Mouse (Mus musculus) intestine, embryonic 15.5 days (tissue): ENCODE data around the gene Pax7. TPM values are rescaled to one million over a fixed set of nuclear protein-coding genes. Genes with fewer than 3 reads are reported as not detected.

Source experiments
- ATAC-seq: fragments of 200-750 bp; cut with Nextera tagmentation; 2 replicates; pipeline ENCODE4 v1.8.0; 2017; ENCODE audit warnings: moderate TSS enrichment, moderate library complexity
- H3K27ac ChIP-seq: fragments of 300-500 bp; sonication (generic); 2 replicates; pipeline ENCODE4 v1.5.1; 2015; ENCODE audit warnings: mild to moderate bottlenecking, inconsistent platforms
- H3K27me3 ChIP-seq: fragments of 300-500 bp; sonication (generic); replicated peaks from 2 replicates; pipeline ENCODE4 v1.6.1; 2015; ENCODE audit warnings: inconsistent platforms
- H3K36me3 ChIP-seq: fragments of 300-500 bp; sonication (generic); 2 replicates; pipeline ENCODE4 v1.6.1; 2015; ENCODE audit warnings: inconsistent platforms
- H3K4me1 ChIP-seq: fragments of 300-500 bp; sonication (generic); replicated peaks from 2 replicates; pipeline ENCODE4 v1.6.1; 2015; ENCODE audit warnings: inconsistent platforms
- H3K4me2 ChIP-seq: fragments of 300-500 bp; sonication (generic); replicated peaks from 2 replicates; pipeline ENCODE4 v1.6.1; 2015; ENCODE audit warnings: mild to moderate bottlenecking, inconsistent platforms
- H3K4me3 ChIP-seq: fragments of 300-500 bp; sonication (generic); replicated peaks from 2 replicates; pipeline ENCODE4 v1.5.1; 2015; ENCODE audit warnings: inconsistent platforms
- H3K9ac ChIP-seq: fragments of 300-500 bp; sonication (generic); 2 replicates; pipeline ENCODE4 v1.6.1; 2015; ENCODE audit warnings: inconsistent platforms
- H3K9me3 ChIP-seq: fragments of 300-500 bp; sonication (generic); 2 replicates; pipeline ENCODE4 v1.6.1; 2016; ENCODE audit warnings: inconsistent platforms
- WGBS: fragments of 180-500 bp; shearing (Covaris S2); methylation state at CpG from one replicate; pipeline ENCODE4 v1.1.7; 2015; 5-methylcytosine and 5-hydroxymethylcytosine counted together
- polyA plus RNA-seq: library from polyadenylated mRNA; unstranded; fragments of >200 nt; fragmentation: Nextera tagmentation; extraction: Ambion mirVana; gene quantifications from 2 replicates; pipeline ENCODE4 v1.2.1, GENCODE M21; 2015

Gene Pax7
- polyA plus RNA-seq, 1 experiment from 2014 or later = not detected

DNA sequence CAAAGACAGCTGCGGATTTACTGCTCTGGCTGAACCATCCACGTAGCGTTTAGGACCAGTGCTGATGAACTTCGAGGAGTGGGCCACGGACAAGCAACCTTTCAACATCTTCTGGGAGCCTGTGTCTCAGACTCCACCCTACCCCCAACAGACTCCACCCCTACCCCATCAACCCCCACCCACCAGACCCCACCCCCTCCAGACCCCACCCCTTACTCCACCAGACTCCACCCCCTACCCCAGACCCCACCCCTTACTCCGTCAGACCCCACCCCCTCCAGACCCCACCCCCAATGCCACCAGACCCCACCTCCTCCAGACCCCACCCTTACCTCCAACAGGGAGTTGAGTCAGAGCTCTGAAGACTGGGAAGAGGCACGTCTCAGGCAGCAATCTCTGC is 10.1 kb upstream of the Pax7 start:
- ATAC-seq = no peak
- no peak overlapping the region for H3K9ac ChIP-seq
- no peak overlapping the region for H3K27ac ChIP-seq
- peaks cover 58% of the 10 kb centered on the region for H3K27me3 ChIP-seq
- no peaks in the 10 kb centered on the region for H3K4me1 ChIP-seq
- no peaks in the 10 kb centered on the region for H3K36me3 ChIP-seq
- no peaks in the 10 kb centered on the region for H3K9me3 ChIP-seq
- no peak overlapping the region for H3K4me2 ChIP-seq
- 7% methylated on average over 7 of the region's 7 CpGs for WGBS
- no peak overlapping the region for H3K4me3 ChIP-seq

DNA sequence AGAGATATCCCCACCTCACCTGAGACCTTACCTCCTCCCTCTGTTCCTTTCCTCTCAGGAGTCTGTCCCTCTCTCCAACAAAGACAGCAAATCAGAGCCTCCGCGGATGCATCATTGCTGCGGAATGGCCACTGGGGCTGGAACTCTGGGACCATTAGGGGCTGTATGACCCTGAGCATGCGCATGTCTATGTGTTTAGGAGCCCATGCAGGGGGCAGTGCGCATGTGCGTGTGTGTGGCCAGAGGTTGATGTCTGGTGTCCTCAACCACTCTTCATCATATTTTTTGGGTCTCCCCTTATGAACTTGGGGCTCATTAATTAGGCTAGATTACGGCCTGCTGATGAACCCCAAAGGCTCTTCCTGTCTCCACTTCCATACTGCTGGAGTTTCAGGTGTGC is 9.6 kb upstream of the Pax7 start:
- Histone ChIP-seq H3K9me3 (no peaks in the 10 kb centered on the region), H3K9ac (no peak overlapping the region), H3K4me1 (no peaks in the 10 kb centered on the region), H3K4me3 (no peak overlapping the region), H3K27ac (no peak overlapping the region), H3K4me2 (no peak overlapping the region), H3K36me3 (no peaks in the 10 kb centered on the region), H3K27me3 (peaks cover 60% of the 10 kb centered on the region)
- WGBS = 64% methylated on average over 7 of the region's 7 CpGs
- no peak for ATAC-seq

DNA sequence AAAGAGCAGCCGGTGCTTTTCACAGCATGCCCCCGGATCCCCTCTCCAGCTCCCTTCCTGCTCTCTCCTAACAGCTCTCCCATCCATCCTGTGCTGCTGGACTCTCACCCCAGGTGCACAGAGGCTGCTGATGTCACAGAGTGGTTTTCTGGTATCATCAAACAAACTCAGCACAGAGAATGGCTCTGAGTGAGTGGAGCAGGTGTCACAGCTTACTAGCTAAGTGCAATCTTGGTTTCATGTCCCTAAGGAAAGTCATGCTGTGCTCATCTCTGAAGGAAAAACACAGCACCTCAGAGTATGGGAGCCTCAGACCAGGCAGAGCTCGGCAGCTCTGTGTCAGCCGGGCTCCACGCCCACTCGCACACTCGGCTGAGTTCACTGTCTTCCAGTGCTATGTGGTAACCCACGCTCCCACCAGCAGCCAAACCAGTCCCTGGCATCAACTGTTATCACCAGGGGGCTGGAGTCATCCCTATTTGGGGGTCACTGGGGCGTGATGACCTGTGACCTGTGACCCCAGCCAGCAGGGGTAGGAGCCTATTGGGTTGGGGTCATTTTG is 7.7 kb upstream of the Pax7 start:
- H3K27me3 ChIP-seq = peaks cover 76% of the 10 kb centered on the region
- ATAC-seq = no peak

GRCm38 (mm10) chr4:139840442-139840841 is 7.1 kb upstream of the Pax7 start:
- H3K36me3 ChIP-seq = no peaks in the 10 kb centered on the region
- H3K27me3 ChIP-seq = peaks cover 79% of the 10 kb centered on the region
- no peak overlapping the region for H3K4me3 ChIP-seq
- ATAC-seq = no peak
- H3K4me2 ChIP-seq = no peak overlapping the region
- no peaks in the 10 kb centered on the region for H3K9me3 ChIP-seq
- no peak overlapping the region for H3K9ac ChIP-seq
- no peak overlapping the region for H3K27ac ChIP-seq
- WGBS = 70% methylated on average over 4 of the region's 4 CpGs
- H3K4me1 ChIP-seq = no peaks in the 10 kb centered on the region

More for the DNA sequence above, 7.7 kb upstream of the Pax7 start:
- no peak overlapping the region for H3K4me2 ChIP-seq
- no peaks in the 10 kb centered on the region for H3K4me1 ChIP-seq
- no peak overlapping the region for H3K4me3 ChIP-seq
- H3K9me3 ChIP-seq = no peaks in the 10 kb centered on the region
- no peaks in the 10 kb centered on the region for H3K36me3 ChIP-seq
- H3K9ac ChIP-seq = no peak overlapping the region
- WGBS = 53% methylated on average over 9 of the region's 9 CpGs
- no peak overlapping the region for H3K27ac ChIP-seq

DNA sequence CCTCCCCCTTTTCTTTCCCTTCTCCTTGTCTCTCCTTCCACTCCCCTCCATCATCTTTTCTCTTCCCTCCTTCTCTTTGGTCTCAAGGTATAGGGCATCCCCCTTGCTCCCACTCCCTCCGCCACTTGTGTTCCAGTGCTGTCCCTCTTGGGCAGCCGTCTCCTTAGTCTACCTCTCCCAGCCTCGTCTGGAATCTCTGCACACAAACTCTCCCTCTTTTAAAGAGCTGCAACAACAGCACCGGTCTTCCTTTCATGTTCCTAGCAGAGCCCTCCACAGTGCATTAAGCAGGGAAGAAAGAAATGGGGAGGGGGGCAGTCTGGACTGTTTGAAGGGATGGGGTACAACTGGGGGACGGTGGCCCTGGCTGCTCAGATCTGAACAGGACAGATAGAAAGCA is 3.4 kb upstream of the Pax7 start:
- 4% methylated on average over 5 of the region's 5 CpGs for WGBS
- peaks cover 99% of the 10 kb centered on the region for H3K27me3 ChIP-seq
- no peaks in the 10 kb centered on the region for H3K36me3 ChIP-seq
- no peak overlapping the region for H3K9ac ChIP-seq
- H3K27ac ChIP-seq = no peak overlapping the region
- no peak for ATAC-seq
- no peak overlapping the region for H3K4me2 ChIP-seq
- no peak overlapping the region for H3K4me3 ChIP-seq
- H3K4me1 ChIP-seq = 0 out of 2 replicates have a peak, but pooled peaks cover 4% of the 10 kb centered on the region
- H3K9me3 ChIP-seq = no peaks in the 10 kb centered on the region

DNA sequence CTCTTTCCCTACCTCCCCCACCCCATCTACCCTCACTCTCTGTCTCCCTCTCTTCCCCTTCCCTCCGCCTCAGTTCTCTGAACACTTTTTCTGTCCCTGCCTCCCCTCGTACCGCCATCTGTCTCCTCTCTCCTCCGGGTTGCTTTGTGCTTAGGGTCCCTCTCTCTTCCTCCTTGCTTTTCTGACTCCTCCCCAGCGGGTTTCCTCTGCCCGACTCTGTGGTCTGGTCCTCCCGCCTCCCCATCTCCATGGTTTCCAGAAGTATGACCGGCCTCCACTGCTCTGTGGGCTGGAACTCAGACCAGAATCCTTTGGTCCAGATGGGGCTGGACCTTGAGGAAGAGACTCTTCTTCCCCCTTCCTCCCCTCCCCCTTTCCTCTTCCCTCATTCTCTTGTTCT is 2.9 kb upstream of the Pax7 start:
- Histone ChIP-seq H3K27ac (no peak overlapping the region), H3K4me1 (0 out of 2 replicates have a peak, but pooled peaks cover 4% of the 10 kb centered on the region)
- no peak for ATAC-seq

GRCm38 (mm10) chr4:139833817-139834401 is 581 bp upstream of the Pax7 start:
- no peak overlapping the region for H3K4me2 ChIP-seq
- no peak for ATAC-seq
- no peaks in the 10 kb centered on the region for H3K9me3 ChIP-seq
- H3K9ac ChIP-seq = no peak overlapping the region
- H3K4me1 ChIP-seq = 0 out of 2 replicates have a peak, but pooled peaks cover 4% of the 10 kb centered on the region
- no peak overlapping the region for H3K27ac ChIP-seq
- H3K27me3 ChIP-seq = peaks cover 100% of the 10 kb centered on the region
- H3K4me3 ChIP-seq = no peak overlapping the region
- WGBS = 4% methylated on average over 17 of the region's 17 CpGs
- H3K36me3 ChIP-seq = no peaks in the 10 kb centered on the region

More for the DNA sequence above, 2.9 kb upstream of the Pax7 start:
- WGBS = 1% methylated on average over 8 of the region's 8 CpGs
- Histone ChIP-seq H3K4me2 (no peak overlapping the region), H3K9ac (no peak overlapping the region), H3K27me3 (peaks cover 100% of the 10 kb centered on the region), H3K36me3 (no peaks in the 10 kb centered on the region), H3K4me3 (no peak overlapping the region), H3K9me3 (no peaks in the 10 kb centered on the region)

- peak overlapping the region; percentile 19; the same call in 1 of the 2 replicates for H3K4me2 ChIP-seq
- 0 out of 2 replicates have a peak, but pooled peaks cover 4% of the 10 kb centered on the region for H3K4me1 ChIP-seq
- no peak overlapping the region for H3K9ac ChIP-seq
- H3K27me3 ChIP-seq = peaks cover 99% of the 10 kb centered on the region
- ATAC-seq = no peak
- H3K27ac ChIP-seq = no peak overlapping the region
- no peaks in the 10 kb centered on the region for H3K9me3 ChIP-seq
- under 1% methylated on average over 54 of the region's 55 CpGs for WGBS
- no peaks in the 10 kb centered on the region for H3K36me3 ChIP-seq
- H3K4me3 ChIP-seq = 0 out of 2 replicates have a peak overlapping the region, but pooled peaks have one; percentile 1
Measured at GRCm38 (mm10) chr4:139832281-139833035, 870 bp downstream of the Pax7 start.

DNA sequence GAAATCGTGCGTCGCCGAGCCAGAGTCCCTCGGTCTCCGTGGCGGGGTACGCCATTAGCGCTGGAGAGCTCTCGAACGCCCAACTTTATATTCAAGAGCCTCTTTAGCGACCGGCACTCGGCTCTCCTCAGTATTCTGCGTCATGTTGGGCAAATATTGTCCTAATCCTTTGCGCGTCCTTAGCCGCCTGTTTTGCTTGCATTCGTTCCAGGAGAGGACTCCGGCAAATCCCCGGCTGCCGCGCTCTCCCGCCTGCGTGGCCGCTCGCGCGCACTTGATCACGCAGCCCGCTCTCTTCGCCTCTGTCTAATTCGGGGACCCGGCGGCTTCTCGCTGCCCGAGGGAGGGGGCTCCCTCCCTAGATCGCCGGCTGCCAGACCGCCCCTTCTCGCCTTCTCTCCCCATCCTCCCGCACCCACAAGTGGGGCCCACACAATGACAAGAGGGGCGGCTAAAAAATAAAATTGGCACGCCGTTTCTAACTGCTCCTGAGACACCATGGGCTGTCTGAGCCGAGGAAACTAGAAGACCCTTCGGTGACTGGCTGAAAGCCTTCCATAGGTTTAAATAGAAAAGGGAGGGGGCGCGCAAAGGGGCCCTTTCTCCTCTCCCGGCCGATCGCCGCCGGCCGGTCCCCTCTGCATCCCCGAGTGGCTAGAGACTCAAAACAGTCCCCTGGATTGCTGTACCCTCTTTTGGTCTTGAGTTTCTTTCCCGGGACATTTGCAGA is 1.7 kb downstream of the Pax7 start:
- Histone ChIP-seq H3K27me3 (peaks cover 99% of the 10 kb centered on the region), H3K27ac (no peak overlapping the region), H3K36me3 (no peaks in the 10 kb centered on the region), H3K4me1 (0 out of 2 replicates have a peak, but pooled peaks cover 4% of the 10 kb centered on the region), H3K9ac (no peak overlapping the region), H3K9me3 (no peaks in the 10 kb centered on the region), H3K4me2 (no peak overlapping the region), H3K4me3 (no peak overlapping the region)
- WGBS = under 1% methylated on average over 57 of the region's 57 CpGs
- ATAC-seq = no peak

DNA sequence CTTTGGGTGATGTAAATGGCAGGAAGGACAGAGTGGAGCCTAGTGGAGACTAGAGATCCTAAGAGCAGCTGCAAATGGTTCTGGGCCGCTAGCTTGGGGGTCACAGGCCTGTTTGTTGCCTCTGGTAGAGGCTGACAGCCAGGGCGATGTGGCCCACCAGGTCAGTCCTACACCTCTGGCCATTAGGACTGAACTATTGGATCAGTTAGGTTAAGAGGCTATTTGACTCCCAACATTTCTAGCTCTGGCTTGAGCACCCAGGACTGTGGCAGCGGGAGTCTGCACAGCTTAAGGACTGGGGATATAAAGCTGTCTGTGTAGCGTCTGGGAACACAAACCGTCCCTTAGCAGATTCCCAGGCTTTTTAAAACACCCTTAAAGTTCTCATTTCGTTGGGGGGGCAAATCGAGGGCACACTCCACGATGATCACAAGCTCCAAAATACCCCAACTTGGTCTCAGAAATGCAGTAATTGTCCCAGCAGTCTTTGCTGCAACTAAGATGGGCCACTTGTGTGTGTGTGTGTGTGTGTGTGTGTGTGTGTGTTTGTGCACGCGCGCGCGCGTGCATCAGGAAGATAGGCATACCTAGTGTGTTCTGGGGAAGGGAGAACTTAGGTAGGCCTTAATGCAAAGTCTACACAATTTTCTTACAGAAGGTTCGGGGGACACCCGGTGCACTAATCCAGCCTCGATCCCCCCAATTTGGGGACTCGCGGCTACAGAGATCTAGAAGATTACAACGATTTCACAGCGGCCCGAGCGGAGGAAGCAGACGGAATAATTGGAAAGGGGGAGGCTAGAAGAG is 2.5 kb downstream of the Pax7 start:
- no peak overlapping the region for H3K4me3 ChIP-seq
- 0 out of 2 replicates have a peak, but pooled peaks cover 4% of the 10 kb centered on the region for H3K4me1 ChIP-seq
- no peaks in the 10 kb centered on the region for H3K36me3 ChIP-seq
- WGBS = 4% methylated on average over 24 of the region's 24 CpGs
- no peaks in the 10 kb centered on the region for H3K9me3 ChIP-seq
- no peak overlapping the region for H3K27ac ChIP-seq
- H3K4me2 ChIP-seq = no peak overlapping the region
- H3K27me3 ChIP-seq = peaks cover 99% of the 10 kb centered on the region
- H3K9ac ChIP-seq = no peak overlapping the region
- ATAC-seq = no peak

DNA sequence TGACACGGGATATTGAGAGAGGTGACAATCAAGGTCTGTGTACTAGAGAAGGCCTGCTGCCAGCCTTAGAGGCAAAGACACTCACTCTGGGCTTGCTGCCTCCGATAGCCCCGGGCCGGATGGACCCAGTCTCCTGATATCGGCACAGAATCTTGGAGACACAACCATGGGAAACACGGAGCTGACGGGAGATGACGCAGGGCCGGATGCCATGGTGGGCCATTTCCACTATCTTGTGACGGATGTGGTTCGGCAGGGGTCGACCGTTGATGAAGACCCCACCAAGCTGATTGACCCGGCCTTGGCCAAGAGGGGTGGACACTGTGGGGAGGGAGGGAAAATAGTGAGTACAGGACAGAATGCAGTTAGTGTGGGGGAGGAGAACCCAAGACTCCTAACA is 3.3 kb downstream of the Pax7 start:
- no peak overlapping the region for H3K9ac ChIP-seq
- H3K4me2 ChIP-seq = no peak overlapping the region
- ATAC-seq = no peak
- H3K4me3 ChIP-seq = no peak overlapping the region
- H3K4me1 ChIP-seq = 0 out of 2 replicates have a peak, but pooled peaks cover 4% of the 10 kb centered on the region
- peaks cover 99% of the 10 kb centered on the region for H3K27me3 ChIP-seq
- H3K36me3 ChIP-seq = no peaks in the 10 kb centered on the region
- H3K27ac ChIP-seq = no peak overlapping the region
- H3K9me3 ChIP-seq = no peaks in the 10 kb centered on the region
- WGBS = 2% methylated on average over 14 of the region's 14 CpGs
